Mouse (Mus musculus) c-Kit-negative CD71-positive TER-119-positive erythroid progenitor cells, embryonic 14.5 days (primary cell): Measurements from ENCODE around the gene Ccl22.

Experiments used
- DNase-seq: peaks from one replicate; pipeline ENCODE4 v3.0.0-alpha.2; 2013; ENCODE audit warnings: low read depth, low spot score

Ccl22 gene

GRCm38 (mm10) chr8:94778895-94779533 lies 33.6 kb downstream of the Ccl22 start:
- DNase-seq = no peak

GRCm38 (mm10) chr8:94779534-94780294 lies 34.3 kb downstream of the Ccl22 start:
- DNase-seq = no peak

GRCm38 (mm10) chr8:94780491-94781154 lies 35.2 kb downstream of the Ccl22 start:
- no peak for DNase-seq

GRCm38 (mm10) chr8:94781155-94781837 lies 35.9 kb downstream of the Ccl22 start:
- no peak for DNase-seq

- no peak for DNase-seq
Observed at GRCm38 (mm10) chr8:94781838-94782235, 36.4 kb downstream of the Ccl22 start.

GRCm38 (mm10) chr8:94783890-94784289 lies 38.5 kb downstream of the Ccl22 start:
- no peak for DNase-seq

GRCm38 (mm10) chr8:94785247-94785985 lies 40.0 kb downstream of the Ccl22 start:
- DNase-seq = peak; percentile 60

GRCm38 (mm10) chr8:94785995-94786595 lies 40.7 kb downstream of the Ccl22 start:
- DNase-seq = no peak

GRCm38 (mm10) chr8:94787524-94788501 lies 42.4 kb downstream of the Ccl22 start:
- DNase-seq = peak; percentile 76

GRCm38 (mm10) chr8:94789256-94789955 lies 44.0 kb downstream of the Ccl22 start:
- DNase-seq = no peak

GRCm38 (mm10) chr8:94794368-94794767 lies 49.0 kb downstream of the Ccl22 start:
- no peak for DNase-seq

- DNase-seq = peak; percentile 30
Observed at GRCm38 (mm10) chr8:94794782-94795181, 49.4 kb downstream of the Ccl22 start.

- peak; percentile 74 for DNase-seq
Observed at GRCm38 (mm10) chr8:94800278-94800968, 55.0 kb downstream of the Ccl22 start.
